Mouse (Mus musculus) olfactory bulb, adult 2 months (tissue): ENCODE measurements around the gene Pcca.

ENCODE experiments used
- CTCF ChIP-seq: fragments of 200-500 bp; IDR thresholded peaks from 2 replicates; pipeline ENCODE4 v1.5.1; 2012; ENCODE audit warnings: low read depth, mild to moderate bottlenecking, low read length, moderate library complexity; ENCODE audit not compliant: insufficient read depth
- POLR2A ChIP-seq: fragments of 200-500 bp; IDR thresholded peaks from 2 replicates; pipeline ENCODE4 v1.6.1; 2012; ENCODE audit warnings: mild to moderate bottlenecking, low read depth, low read length, moderate library complexity; ENCODE audit not compliant: insufficient read depth

GRCm38 (mm10) chr14:122865462-122866129 lies 331.5 kb downstream of the Pcca start:
- TF ChIP-seq CTCF = no peak
- no peak for TF ChIP-seq POLR2A
